Mouse (Mus musculus) ES-Bruce4 (cell line): ENCODE measurements around the gene Lin37. TPM values are rescaled to one million over a fixed set of nuclear protein-coding genes. Genes with fewer than 3 reads are reported as not detected.

Experiments
- H3K27ac ChIP-seq: 2 replicates; pipeline ENCODE4 v1.5.1; 2012; ENCODE audit warnings: low read length, inconsistent platforms; ENCODE audit not compliant: insufficient read depth
- H3K27me3 ChIP-seq: 2 replicates; pipeline ENCODE4 v1.6.1; 2012; ENCODE audit warnings: mild to moderate bottlenecking, low read length, inconsistent platforms; ENCODE audit not compliant: control insufficient read depth, poor library complexity, insufficient read depth, severe bottlenecking
- H3K36me3 ChIP-seq: 2 replicates; pipeline ENCODE4 v1.6.1; 2012; ENCODE audit warnings: inconsistent platforms, mild to moderate bottlenecking, low read length, moderate library complexity; ENCODE audit not compliant: control insufficient read depth, poor library complexity, insufficient read depth, severe bottlenecking
- H3K4me1 ChIP-seq: one replicate; pipeline ENCODE4 v1.8.1; 2011; ENCODE audit warnings: low read length; ENCODE audit not compliant: control insufficient read depth, insufficient read depth
- H3K4me3 ChIP-seq: 2 replicates; pipeline ENCODE4 v1.5.1; 2011; ENCODE audit warnings: low read depth, mild to moderate bottlenecking, low read length
- H3K9ac ChIP-seq: 2 replicates; pipeline ENCODE4 v1.6.1; 2012; ENCODE audit warnings: low read depth, mild to moderate bottlenecking, inconsistent platforms; ENCODE audit not compliant: poor library complexity, severe bottlenecking
- H3K9me3 ChIP-seq: replicated peaks from 2 replicates; pipeline ENCODE4 v1.6.1; 2012; ENCODE audit warnings: mild to moderate bottlenecking, low read length, inconsistent platforms; ENCODE audit not compliant: control insufficient read depth, poor library complexity, insufficient read depth, severe bottlenecking
- CTCF ChIP-seq: IDR thresholded peaks from one replicate; pipeline ENCODE4 v1.8.1; 2011; ENCODE audit warnings: low read depth, low read length
- EP300 ChIP-seq: IDR thresholded peaks from 2 replicates; pipeline ENCODE4 v1.6.1; 2011; ENCODE audit warnings: low read depth, low read length; ENCODE audit not compliant: insufficient read depth
- POLR2A ChIP-seq: IDR thresholded peaks from one replicate; pipeline ENCODE4 v1.8.1; 2011; ENCODE audit warnings: low read length; ENCODE audit not compliant: insufficient read depth
- polyA plus RNA-seq: library from polyadenylated mRNA; stranded (reverse); fragments of >200 nt; gene quantifications from 2 replicates; pipeline ENCODE4 v1.2.4, GENCODE M21; 2011; ENCODE audit warnings: low read depth; ENCODE audit not compliant: missing spikeins, insufficient read depth, insufficient read length

Gene Lin37
- polyA plus RNA-seq, 1 experiment: 23.3 TPM

GRCm38 (mm10) chr7:30592772-30593423 is 33.3 kb upstream of the Lin37 start:
- no peak for TF ChIP-seq POLR2A
- no peak for TF ChIP-seq CTCF
- no peak for TF ChIP-seq EP300
- Histone ChIP-seq H3K36me3 (no peaks in the 10 kb centered on the region), H3K4me1 (peaks cover 9% of the 10 kb centered on the region), H3K27ac (no peak overlapping the region), H3K9ac (no peak overlapping the region), H3K4me3 (peak overlapping the region; percentile 11; the same call in 1 of the 2 replicates), H3K27me3 (no peaks in the 10 kb centered on the region), H3K9me3 (no peaks in the 10 kb centered on the region)

GRCm38 (mm10) chr7:30591605-30591951 is 31.9 kb upstream of the Lin37 start:
- Histone ChIP-seq H3K36me3 (peaks cover under 1% of the 10 kb centered on the region; the same call in 1 of the 2 replicates), H3K4me1 (peaks cover 9% of the 10 kb centered on the region), H3K9me3 (no peaks in the 10 kb centered on the region), H3K27ac (no peak overlapping the region), H3K27me3 (no peaks in the 10 kb centered on the region), H3K9ac (peak overlapping the region; percentile 16), H3K4me3 (no peak overlapping the region)
- TF ChIP-seq CTCF (no peak), POLR2A (no peak), EP300 (no peak)

DNA sequence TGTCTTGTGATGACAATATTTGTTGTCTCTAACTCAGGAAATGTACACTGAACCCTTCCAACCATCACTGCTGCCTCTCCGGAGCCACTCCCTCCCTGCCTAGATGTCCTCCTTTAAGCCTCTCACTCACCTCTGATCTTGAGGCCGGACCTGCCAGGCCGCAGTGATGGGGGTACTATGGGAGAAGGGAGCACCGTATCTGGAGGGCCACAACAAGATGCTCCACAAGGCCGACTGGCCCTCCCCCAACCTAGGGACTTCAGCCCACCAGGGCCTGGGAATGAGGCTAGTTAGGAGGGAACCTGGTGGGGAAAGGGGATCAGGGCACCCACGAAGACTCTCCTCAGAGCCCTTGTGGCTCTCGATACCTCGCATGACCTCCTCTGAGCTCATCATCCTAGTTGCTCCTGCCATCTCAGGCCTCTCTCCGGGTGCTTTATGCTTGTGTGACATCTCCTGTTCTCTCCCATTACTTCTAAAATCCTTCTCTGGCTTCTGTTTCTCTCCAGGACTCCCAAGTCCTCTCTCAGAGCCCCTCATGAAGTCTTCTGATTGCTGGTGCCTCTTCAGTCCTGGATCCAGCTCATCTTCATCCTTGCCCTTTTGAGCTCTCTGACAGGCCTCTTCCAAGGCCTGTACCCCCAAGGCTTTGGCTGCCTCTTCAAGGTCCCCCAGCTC is 31.4 kb upstream of the Lin37 start:
- H3K4me1 ChIP-seq: peaks cover 9% of the 10 kb centered on the region
- no peak overlapping the region for H3K4me3 ChIP-seq
- no peaks in the 10 kb centered on the region for H3K9me3 ChIP-seq
- H3K27ac ChIP-seq: no peak overlapping the region
- H3K36me3 ChIP-seq: peaks cover 5% of the 10 kb centered on the region
- H3K9ac ChIP-seq: peak overlapping the region; percentile 78
- H3K27me3 ChIP-seq: no peaks in the 10 kb centered on the region
- TF ChIP-seq CTCF (no peak), EP300 (no peak), POLR2A (no peak)

DNA sequence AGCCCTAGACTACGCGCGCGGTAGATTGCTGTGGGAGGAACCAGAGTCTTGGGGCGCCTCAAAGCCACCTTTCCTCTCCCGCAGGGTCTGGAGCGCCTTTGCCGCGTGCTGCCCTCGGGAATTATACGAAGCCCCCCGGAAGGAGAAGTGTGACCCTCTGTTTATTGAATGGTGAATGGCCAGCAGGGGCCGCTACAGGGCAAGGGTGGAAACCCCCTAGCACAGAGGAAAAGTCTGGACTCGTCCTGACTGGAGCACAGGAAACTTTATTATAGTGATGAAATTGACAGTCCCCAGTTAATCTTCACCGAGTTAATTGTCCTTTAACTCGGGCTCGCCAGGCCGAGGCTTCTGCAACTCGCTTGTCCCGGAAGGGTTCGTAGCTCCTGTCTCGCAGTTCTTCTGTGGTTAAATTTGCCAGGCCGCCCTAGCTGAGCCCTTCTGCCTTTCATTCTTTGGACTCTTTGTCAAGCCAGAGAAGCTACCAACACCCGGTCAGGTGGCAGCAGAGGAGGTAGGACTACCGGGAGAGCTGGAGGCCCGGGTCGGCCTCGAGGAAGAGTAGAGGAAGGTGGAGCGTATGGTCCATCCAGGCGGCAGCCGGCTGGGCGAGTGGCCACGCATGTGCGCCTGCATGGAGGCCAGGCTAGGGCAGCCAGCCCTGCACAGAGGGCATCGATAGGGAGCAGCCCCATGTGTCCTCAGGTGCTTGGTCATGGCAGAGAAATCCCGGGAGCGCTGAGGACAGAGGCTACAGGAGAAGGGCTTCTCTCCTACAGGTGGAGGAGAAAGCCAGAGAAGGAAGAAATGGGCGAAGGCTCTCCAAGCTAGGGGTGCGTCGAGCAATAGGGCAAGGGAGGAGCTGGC is 30.0 kb upstream of the Lin37 start:
- Histone ChIP-seq H3K9me3 (no peaks in the 10 kb centered on the region), H3K36me3 (peaks cover 19% of the 10 kb centered on the region), H3K4me3 (peak overlapping the region; percentile 86), H3K9ac (peak overlapping the region; percentile 78), H3K4me1 (peaks cover 7% of the 10 kb centered on the region), H3K27me3 (no peaks in the 10 kb centered on the region), H3K27ac (peak overlapping the region; percentile 66)
- TF ChIP-seq CTCF (peak; percentile 70), POLR2A (no peak), EP300 (no peak)

- peak within 1 kb of the TSS; percentile 100 for H3K4me3 ChIP-seq
These were observed 29.2 kb upstream of the Lin37 start, which contains the start of gene Kmt2b for GRCm38 (mm10) chr7:30588676-30589434. TSS of gene Kmt2b (minus strand) at chr7:30588726.

More at GRCm38 (mm10) chr7:30588676-30589434, 29.2 kb upstream of the Lin37 start, which contains the start of gene Kmt2b:
- Histone ChIP-seq H3K9me3 (no peaks in the 10 kb centered on the region), H3K4me1 (peaks cover 4% of the 10 kb centered on the region), H3K27me3 (no peaks in the 10 kb centered on the region), H3K27ac (peak within 1 kb of the TSS; percentile 66), H3K9ac (peak within 1 kb of the TSS; percentile 98), H3K36me3 (peaks cover 25% of the 10 kb centered on the region)
- no peak for TF ChIP-seq CTCF
- TF ChIP-seq POLR2A: no peak
- TF ChIP-seq EP300: no peak
